Mouse (Mus musculus): ENCODE results near the gene Bbs7.
"Not testable (repeated sequence)": the region's sequence is repeated elsewhere in the genome, so short reads cannot be mapped to it uniquely, and the experiment has no call there.

Gene Bbs7

DNA sequence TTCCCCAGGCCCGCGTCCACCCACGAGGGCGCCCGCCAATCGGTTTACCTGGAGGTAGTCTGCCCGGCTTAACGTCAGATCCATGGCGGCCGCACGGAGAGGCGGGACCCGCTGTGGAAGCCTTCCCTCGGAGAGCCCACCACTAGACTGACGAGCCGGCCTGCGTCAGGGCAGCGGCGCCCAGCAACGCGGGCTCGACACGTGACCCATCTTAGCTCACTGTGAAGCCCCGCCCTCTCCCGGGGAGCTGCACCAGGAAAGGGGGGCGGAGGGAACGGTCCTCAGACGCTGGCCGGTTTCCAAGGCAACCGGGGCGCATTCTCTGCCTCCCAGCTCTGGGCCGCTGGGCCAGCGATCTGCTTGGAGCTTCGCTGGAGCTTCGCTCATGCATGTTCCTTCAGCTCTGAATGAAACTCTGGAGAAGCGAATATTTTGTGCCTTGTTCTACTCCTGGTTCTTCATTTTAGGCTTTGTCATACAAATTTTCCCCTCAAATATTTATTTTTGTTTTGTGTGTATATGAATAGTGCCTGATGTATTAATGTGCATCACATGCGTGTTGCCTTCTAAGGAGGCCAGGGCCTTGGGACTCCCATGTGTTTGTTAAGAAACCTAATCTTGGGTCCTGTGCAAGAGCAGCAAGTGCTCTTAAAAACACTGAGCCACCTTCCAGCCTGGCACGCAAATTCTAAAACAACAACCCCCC is at the start of gene Bbs7:
Gene Bbs7 (minus strand): TSS at position 276 of the 706 bp plus-strand sequence.
- DNase-seq (ENCODE audit: low read depth) = peak; percentile 89

DNA sequence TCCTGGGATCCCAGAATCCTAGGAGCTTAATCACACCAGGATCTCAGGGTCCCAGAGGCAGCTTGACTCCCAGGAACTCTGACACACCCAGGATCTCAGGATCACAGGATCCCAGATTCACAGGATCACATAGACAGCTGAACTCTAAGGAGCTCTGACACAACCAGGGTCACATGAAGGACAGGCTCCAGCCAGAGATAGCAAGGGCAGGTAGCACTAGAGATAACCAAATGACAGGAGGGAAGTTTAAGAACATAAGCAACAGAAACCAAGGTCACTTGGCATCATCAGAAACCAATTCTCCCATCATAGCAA is 31.9 kb upstream of the Bbs7 start:
- DNase-seq (ENCODE audit: low read depth) = not testable (repeated sequence)

DNA sequence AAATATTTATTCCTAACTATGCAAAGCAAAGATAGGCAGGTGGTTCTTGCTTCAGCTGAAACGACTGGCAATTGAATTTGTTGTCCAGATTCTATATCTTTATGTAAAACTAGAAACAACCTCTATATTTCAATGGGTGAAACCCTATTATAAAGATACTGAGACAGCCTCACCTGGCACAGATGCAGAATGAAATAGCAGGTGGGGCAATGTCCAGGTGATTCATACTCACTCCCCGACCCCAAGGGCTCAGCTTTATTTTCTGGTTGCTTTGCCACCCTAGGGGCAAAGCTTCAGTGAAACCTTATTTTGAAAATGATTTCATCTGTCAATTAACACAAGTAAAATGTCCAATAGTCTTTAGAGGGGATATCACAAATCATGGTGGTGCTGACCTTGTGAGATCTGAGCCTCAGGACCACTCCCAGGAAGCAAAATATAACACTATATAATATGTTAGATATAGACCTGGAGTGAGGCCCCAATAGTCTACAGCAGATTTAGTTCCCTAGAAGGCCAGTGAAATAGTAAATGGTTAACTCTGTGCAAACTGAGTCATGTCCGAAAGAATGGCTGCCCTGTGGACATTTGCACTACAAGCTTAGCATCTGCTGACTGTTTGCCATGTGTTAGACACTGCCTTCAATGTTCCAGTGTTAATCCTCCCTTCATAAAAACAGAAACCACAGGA is 31.4 kb upstream of the Bbs7 start:
- no peak for DNase-seq (ENCODE audit: low read depth)

DNA sequence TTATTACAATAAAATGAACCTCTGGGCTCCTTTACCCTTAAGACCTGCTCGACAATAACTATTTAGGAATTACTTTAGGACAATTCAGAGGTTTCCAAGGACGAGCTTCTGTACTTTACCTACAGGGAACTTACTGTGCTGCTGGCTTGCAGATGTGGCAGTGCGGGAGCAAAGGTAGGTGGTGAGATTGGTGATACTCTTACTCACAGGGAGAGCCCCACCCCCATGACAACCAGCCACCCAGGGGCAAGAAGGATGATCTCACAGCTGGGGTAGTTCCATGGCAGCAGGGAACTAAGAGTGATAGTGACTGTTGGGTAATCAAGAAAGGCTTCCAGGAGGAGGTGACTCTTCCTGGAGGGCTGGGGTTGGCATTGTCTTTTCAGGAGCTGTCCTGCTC is 30.1 kb upstream of the Bbs7 start:
- no peak for DNase-seq (ENCODE audit: low read depth)

DNA sequence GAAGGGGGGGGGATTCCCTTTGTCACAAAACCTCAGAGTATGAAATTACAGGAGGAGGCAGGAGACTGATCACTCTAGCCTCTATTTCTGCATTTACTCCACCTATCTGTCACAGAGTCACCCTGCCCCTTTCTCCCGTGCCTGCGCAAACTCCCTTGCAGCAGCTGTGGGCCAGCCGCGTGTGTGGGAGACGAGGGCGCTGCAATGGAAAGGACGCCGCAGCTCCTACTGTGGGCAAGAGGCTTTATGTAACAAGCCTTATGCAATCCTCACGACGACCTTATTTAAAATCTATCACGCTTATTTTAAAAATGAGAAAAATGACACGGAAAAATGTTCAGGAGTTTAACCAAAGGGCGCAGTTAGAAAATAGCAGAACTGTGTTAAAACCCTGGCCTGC is 29.5 kb upstream of the Bbs7 start:
- DNase-seq (ENCODE audit: low read depth) = no peak

DNA sequence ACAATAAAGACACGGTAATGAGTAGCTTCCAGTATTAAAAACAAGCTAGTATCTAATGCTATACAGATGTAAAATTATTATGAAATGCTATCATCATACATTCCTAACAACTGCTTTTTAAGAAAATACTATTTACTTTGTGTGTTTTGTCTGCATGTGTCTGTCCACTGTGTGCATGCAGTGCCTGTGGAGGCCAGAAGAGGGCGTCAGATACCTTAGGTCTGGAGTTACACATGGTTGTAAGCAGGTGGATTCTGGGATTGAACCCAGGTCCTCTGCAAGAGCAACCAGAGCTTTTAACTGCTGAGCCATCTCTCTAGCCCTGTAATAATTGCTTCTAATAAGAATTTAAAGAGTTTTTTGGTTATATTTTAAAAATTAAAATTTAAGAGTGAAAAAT is 27.5 kb upstream of the Bbs7 start:
- peak; percentile 6 for DNase-seq (ENCODE audit: low read depth)

DNA sequence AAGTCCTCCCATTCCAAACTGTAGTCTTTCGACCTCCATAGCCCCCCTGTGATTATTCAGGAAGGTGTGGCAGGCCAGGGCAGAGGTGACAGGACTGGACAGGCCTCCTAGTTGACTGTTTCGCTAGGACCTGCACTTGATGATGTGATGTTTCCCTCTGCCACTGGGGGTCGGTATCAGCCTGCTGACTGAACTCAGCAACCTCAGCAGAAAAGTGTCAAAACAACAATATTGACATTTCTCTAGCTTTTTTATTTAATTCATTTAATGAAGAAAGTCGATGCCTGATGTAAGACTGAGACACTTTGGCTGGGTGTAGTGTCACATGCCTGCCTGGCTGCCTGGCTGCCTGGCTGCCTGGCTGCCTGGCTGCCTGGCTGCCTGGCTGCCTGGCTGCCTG is 22.2 kb upstream of the Bbs7 start:
- DNase-seq (ENCODE audit: low read depth) = peak; percentile 13

DNA sequence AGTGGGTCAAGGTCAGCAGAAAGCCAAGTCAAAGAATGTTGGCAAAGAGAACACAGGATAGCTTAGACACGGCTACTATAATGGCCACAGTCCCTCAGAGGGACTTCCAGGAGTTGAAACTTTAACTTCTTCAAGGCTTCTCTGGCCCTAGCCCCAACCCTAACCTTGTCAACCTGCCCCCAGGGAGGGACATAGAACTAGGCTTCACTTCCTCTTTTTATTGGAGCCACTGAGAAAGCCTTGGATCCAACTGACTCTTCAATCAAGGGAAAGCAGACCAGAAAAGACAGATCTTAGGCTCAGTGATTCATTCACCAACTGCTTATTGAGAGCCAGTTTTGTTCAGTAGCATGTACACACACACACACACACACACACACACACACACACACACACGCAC is 13.5 kb upstream of the Bbs7 start:
- DNase-seq (ENCODE audit: low read depth) = no peak

DNA sequence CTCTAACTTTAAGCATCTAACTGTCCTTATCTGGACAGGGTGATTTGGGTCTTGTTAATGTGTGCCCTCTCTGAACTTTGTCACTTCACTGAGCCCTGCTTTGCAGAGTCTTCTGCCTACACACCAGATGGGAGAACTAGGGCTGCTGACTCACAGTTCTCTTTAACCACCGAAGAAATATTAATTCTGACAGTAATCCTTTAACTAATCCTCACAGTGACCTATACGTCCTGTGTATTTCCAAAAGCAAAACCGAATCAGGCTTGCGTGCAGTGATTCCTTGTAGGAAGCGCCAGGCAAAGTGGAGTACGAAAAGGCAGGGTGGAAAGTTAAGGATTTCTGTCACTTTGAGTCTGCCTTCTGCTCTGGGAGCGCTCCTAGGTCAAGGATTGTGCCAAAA is 4.9 kb upstream of the Bbs7 start:
- DNase-seq (ENCODE audit: low read depth) = no peak

DNA sequence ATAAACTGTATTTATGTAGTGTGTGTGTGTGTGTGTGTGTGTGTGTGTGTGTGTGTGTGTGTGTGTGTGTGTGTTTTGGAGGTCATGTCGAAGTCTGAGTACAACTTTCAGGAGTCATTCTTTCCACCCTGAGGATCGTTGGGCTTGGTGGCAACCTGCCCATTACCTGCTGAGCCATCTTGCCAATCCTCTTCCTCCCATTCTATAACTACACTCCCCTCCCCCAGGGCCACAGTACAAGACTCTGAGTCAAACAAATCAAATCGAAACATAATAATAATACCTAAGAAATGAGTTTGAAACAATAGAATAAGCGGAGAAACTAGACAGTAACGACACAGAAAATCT is 605 bp upstream of the Bbs7 start:
- DNase-seq (ENCODE audit: low read depth) = peak; percentile 16

DNA sequence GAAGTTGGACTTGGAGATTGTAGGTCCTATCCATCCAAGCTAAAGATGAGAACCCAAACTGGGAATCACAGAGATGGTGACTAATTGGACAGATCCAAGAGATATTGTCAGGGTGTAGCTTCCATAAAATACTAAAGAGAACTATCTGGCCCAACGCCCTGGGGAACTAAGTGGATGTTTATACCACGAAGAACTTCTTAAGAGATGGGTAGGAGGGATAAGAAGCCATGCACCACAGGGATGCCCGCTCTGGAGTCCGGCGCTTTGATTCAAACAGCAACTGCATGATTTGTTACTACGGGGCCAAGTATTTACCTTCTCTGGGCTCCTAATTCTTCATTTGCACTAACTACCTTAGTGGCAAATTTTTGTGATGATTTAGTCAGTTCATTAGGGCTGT is 590 bp downstream of the Bbs7 start:
- DNase-seq (ENCODE audit: low read depth) = no peak

DNA sequence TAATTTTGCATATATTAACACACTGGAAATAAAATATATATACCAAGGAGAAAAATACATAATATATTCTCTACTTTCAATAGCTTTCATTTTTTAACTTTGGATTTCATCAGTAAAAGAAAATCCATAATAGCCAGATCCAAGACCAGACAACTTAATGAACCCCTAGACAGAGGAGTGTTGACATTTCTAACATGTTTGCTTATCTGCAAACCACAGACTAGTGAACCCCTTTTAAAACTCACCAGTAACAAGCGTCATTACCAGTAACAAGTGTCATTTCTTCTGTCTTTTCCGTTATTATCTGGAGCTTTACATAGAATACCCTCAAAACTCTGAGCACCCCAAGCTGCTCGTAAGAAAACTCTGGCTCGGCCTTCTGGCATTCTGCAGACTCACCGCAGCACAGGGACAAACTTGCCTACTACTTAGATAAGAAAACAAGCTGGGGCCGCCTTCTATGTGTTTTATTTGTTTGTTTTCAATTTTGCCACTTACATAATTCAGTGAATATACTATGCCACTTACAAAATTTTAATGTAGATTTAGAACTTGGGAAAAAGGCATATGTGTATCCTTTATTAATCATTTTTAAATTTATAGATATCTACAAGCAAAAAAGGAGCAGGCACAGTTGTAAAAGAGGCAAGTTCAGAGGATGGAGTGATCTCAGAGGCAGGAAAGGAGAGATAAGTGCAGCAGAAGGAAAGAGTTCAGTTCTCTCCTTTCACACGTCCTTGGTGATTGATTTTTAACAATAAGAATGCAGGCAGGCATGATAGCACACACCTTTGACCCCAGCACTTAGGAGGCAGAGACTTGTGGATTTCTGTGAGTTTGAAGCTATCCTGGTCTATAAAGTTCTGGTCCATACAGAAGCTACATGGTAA is 7.1 kb downstream of the Bbs7 start:
- DNase-seq (ENCODE audit: low read depth) = no peak

DNA sequence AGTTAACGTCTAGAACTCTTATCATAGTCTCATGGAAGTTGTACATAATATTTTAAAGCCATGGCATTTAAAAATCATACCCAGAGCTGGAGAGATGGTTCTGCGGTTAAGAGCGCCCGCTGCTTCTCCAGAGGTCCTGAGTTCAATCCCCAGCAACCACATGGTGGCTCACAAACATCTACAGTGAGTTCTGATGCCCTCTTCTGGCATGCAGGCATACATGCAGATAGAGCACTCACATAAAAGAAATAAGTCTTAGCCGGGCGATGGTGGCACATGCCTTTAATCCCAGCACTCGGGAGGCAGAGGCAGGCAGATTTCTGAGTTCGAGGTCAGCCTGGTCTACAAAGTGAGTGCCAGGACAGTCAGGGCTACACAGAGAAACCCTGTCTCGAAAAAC is 13.5 kb downstream of the Bbs7 start:
- DNase-seq (ENCODE audit: low read depth) = not testable (repeated sequence)

DNA sequence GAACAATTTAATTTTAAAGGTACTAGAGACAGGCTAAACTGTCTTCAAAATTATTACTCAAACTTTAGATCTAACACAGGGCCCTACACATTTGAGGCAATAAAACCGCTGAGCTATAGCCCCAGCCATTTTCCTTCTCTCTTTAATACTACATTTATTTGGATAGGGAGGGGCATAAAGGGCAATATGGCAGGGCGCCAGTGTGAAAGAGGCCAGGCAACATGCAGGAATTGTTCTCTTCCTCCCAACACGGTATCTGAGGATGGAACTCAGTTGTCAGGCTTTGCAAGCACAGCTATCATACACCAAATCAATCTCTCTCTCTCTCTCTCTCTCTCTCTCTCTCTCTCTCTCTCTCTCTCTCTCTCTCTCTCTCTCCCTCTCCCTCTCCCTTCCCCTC is 14.5 kb downstream of the Bbs7 start:
- no peak for DNase-seq (ENCODE audit: low read depth)

DNA sequence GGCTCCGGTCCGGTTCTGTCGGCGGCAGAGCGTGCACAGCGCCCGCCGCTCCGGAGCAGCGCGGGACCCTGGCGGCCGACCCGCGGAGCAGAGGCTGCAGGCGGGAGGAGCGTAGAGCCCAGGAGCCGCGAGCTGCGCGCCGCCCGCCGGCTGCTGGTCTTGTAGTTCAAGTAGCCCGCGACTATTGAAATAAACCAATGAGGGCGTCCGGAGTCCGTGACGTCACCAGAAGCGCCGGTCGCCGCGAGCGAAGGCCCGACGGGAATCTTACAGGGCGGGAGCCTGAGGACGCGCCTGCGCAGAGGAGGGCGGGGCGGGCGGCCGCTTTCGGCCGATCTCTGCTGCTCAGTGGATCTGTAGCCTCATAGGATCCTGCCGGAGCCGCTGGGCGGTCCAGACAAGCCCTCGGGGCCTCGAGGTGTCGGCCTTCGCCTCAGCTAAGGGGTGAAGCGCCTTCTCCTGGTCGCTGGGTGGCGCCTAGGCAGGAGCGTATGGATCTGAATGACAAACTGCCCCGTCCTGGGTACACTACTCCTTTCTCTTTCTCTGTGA is 41.4 kb downstream of the Bbs7 start, which contains the start of gene Ccna2:
Gene Ccna2 (minus strand): TSS at position 324 of the 552 bp plus-strand sequence.
- DNase-seq (ENCODE audit: low read depth) = peak; percentile 98

DNA sequence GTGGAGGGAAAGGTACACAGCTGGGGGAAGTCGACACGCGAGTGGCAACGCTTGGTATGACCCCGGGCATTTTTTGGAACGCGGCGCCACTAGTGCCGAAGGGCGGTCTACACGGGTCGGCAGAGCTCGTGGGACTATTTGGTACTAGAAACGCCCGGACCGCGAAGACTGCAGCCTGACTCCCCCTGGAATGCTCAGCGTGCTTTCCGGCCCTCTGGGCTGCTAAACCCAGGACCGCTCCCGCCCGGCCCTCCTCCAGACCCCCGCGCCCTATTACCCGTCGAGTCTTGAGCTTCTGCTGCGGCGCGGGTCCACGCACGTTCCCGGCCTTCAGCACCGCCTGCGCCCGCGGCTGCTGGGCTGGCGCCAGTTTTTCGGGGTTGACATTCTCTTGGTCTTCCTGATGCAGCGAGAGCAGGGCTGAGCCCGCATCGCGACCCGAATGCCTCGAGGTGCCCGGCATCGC is 41.9 kb downstream of the Bbs7 start:
- DNase-seq (ENCODE audit: low read depth) = no peak

DNA sequence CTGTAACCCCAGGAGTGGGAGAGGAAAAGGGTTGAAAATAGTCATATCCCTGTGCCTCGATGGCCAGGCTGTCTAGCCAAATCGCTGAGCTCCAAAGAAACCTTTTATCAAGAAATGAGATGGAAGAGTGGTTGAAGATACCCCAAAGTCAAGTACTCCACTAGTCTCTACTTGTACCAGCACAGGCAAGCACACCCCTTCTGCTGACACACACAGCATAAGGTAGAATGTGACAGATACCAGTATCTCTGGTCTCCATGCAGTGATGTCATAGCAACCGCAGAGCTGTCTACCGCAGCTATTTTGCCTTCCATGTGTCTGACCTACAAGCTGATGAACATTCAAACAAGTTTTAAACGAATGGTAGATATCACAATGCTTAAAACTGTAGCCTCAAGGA is 43.4 kb downstream of the Bbs7 start:
- DNase-seq (ENCODE audit: low read depth) = no peak

DNA sequence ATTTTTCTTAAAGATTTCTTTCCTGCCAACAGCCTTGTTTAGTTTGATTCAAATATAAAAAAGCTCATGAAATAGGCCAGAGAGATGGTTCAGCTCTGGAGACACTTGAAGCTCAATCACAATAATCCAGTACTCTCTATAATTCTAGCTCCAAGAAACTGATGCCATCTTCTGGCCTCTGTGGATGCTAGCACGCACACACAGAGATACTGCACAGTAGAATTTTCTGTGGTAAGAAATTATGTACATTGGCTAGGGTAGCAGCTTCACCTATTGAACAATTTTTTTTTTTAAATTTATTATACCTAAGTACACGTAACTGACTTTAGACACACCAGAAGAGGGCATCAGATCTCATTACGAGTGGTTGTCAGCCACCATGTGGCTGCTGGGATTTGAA is 49.6 kb downstream of the Bbs7 start:
- DNase-seq (ENCODE audit: low read depth) = no peak

DNA sequence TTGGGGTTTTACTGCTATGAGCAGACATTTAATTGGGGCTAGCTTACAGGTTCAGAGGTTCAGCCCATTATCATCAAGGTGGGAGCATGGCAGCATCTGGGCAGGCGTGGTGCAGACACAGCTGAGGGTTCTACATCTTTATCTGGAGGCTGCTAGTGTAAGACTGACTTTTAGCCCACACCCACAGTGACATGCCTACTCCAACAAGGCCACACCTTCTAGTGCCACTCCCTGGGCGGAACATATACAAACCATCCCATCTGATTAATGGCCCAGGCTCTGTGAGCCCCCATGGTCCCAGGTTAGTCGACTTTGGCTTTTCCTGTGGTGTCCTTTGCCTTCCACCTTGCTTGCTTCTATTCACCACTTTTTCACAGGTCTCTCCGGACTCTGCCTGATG is 53.7 kb downstream of the Bbs7 start:
- DNase-seq (ENCODE audit: low read depth) = no peak

DNA sequence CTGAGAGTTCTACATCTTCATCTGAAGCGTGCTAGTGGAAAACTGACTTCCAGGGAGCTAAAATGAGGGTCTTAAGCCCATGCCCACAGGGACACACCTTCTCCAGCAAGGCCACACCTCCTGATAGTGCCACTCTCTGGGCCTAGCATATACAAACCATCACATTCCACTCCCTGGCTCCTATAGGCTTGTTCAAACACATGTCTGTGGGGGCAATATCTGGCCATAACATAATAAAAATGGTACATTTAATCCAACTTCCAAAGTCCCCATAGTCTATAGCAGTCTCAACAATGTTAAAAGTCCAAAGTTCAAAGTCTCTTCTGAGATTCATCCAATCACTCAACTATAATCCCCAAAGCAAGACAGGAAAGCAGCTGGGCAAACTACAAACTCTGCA is 55.7 kb downstream of the Bbs7 start:
- DNase-seq (ENCODE audit: low read depth) = no peak

DNA sequence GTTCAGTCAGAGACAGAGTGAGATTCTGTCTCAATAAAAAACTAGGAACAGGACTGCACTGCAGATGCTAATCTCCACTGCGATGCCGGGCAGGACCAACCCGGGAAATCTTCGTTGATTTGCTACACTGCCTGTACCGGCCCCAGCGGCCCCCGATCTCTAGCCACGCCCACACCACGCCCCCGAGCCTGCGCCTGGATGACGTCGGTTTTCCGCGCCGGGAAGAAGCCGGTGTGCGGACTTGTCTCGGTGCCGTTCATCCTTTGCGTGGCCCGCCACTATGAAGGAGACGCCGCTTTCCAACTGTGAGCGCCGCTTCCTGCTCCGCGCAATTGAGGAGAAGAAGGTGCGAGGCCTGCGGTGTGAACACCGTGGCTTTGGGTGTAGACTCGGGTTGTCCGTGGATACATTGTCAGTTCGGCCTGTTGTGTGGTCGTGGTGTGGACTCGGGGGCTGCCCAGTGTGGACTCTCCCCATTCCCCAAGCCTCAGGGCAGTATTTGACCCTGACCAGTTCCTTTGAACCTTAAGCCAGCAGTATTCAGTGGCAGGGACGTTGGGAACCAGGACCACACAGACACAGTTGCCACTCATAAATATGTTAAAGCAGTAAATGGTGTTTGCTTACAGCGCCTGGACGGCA is 60.8 kb downstream of the Bbs7 start, which contains the start of gene Exosc9:
Gene Exosc9 (plus strand): TSS at position 201 of the 642 bp plus-strand sequence.
- peak; percentile 94 for DNase-seq (ENCODE audit: low read depth)

DNA sequence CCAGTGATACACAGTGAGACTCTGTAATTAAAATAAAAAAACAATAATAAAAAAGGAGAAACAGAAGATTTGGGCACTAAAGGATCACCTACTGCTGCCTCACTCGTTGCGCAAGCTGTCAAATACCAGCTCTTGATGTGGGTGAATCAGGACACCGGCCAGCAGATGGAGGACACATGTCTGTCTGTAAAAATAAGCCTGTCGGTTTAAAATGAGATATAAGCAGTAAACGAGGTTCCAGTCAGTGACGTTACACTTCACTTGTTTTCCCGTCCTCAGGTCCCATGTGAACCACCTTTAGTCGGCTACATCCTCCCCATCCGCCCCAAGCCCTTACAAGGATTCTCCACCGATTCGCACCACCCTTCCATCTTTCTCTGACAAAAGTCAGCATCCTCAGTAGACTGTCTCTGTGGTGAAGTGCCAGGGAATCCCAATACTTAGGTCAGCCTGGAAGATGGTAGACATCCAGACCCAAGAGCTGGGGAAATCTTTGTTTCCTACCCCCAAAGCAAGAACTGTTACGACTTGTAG is 61.4 kb downstream of the Bbs7 start:
- DNase-seq (ENCODE audit: low read depth) = no peak

Data from induced T-regulatory cell, adult 2 months (primary cell).